Mouse (Mus musculus) hindbrain, embryonic 12.5 days (tissue): ENCODE results near the gene Krt28. TPM values are rescaled to one million over a fixed set of nuclear protein-coding genes. Genes with fewer than 3 reads are reported as not detected.

Experiments used
- ATAC-seq: fragments of 200-750 bp; cut with Nextera tagmentation; 2 replicates; pipeline ENCODE4 v1.8.0; 2017; ENCODE audit warnings: moderate TSS enrichment; ENCODE audit not compliant: low FRiP score
- H3K27ac ChIP-seq: fragments of 300-500 bp; sonication (generic); 2 replicates; pipeline ENCODE4 v1.5.1; 2016; ENCODE audit warnings: mild to moderate bottlenecking
- H3K27me3 ChIP-seq: fragments of 300-500 bp; sonication (generic); 2 replicates; pipeline ENCODE4 v1.6.1; 2016; ENCODE audit warnings: mild to moderate bottlenecking
- H3K36me3 ChIP-seq: fragments of 300-500 bp; sonication (generic); 2 replicates; pipeline ENCODE4 v1.6.1; 2016; ENCODE audit warnings: mild to moderate bottlenecking
- H3K4me1 ChIP-seq: fragments of 300-500 bp; sonication (generic); 2 replicates; pipeline ENCODE4 v1.6.1; 2016
- H3K4me2 ChIP-seq: fragments of 300-500 bp; sonication (generic); replicated peaks from 2 replicates; pipeline ENCODE4 v1.6.1; 2016; ENCODE audit warnings: mild to moderate bottlenecking
- H3K4me3 ChIP-seq: fragments of 300-500 bp; sonication (generic); 2 replicates; pipeline ENCODE4 v1.5.1; 2016; ENCODE audit warnings: mild to moderate bottlenecking
- H3K9ac ChIP-seq: fragments of 300-500 bp; sonication (generic); 2 replicates; pipeline ENCODE4 v1.6.1; 2016; ENCODE audit warnings: mild to moderate bottlenecking, moderate library complexity
- H3K9me3 ChIP-seq: fragments of 300-500 bp; sonication (generic); replicated peaks from 2 replicates; pipeline ENCODE4 v1.6.1; 2016; ENCODE audit warnings: mild to moderate bottlenecking
- WGBS: fragments of 180-500 bp; shearing (Covaris S2); methylation state at CpG from one replicate; pipeline ENCODE4 v1.1.7; 2016; 5-methylcytosine and 5-hydroxymethylcytosine counted together
- polyA plus RNA-seq: library from polyadenylated mRNA; unstranded; fragments of >200 nt; fragmentation: Nextera tagmentation; extraction: Ambion mirVana; gene quantifications from 2 replicates; pipeline ENCODE4 v1.2.1, GENCODE M21; 2016

Gene Krt28
- polyA plus RNA-seq, 1 experiment from 2014 or later: 0.21 TPM

DNA sequence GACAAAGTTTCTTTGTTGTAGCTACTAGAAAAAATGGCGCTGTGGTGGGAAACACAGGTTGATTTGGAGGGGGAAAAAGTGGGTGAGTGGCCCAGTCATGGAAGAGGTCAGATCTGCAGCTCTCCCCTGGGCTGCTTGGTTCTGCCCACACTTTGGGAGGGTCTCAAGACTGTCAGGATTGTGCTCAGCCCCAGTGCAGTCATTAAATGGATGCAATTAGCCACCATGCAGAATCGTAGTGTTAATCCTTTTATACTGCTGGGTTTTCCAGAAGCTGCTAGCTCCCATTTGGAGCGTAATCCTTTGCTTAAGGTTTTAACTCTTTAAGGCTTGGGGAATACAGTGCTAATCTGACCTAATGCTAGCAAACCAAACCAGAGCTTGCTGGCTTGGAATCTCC, 21.3 kb upstream of the Krt28 start:
- Histone ChIP-seq H3K27ac (no peak overlapping the region), H3K4me2 (no peak overlapping the region), H3K4me3 (no peak overlapping the region), H3K9me3 (no peaks in the 10 kb centered on the region), H3K36me3 (no peaks in the 10 kb centered on the region), H3K9ac (no peak overlapping the region), H3K27me3 (0 out of 2 replicates have a peak, but pooled peaks cover 4% of the 10 kb centered on the region), H3K4me1 (no peaks in the 10 kb centered on the region)
- ATAC-seq: no peak
- 68% methylated on average over 3 of the region's 3 CpGs for WGBS

DNA sequence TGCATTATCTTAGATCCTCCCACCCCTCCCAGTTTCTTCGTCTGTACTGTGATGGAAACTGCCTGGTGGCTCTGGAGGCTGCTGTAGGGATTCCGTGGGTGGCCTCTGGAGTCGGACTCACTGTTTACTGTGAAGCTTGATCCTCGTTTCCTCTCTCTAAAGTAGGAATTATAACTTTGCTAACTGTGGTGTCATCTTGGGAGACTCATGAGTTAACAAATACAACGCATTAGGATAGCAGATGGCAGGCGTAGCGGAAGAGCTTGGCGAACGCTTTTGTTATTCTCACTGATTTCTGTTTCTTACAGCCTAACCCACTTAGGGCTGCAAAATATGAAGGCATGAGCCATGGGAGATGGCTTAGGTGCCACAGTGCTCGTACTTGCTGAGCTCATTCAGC, 17.8 kb upstream of the Krt28 start:
- Histone ChIP-seq H3K4me2 (no peak overlapping the region), H3K36me3 (no peaks in the 10 kb centered on the region), H3K27ac (no peak overlapping the region), H3K27me3 (no peaks in the 10 kb centered on the region), H3K4me1 (no peaks in the 10 kb centered on the region), H3K9ac (no peak overlapping the region), H3K4me3 (no peak overlapping the region), H3K9me3 (no peaks in the 10 kb centered on the region)
- 88% methylated on average over 10 of the region's 10 CpGs for WGBS
- ATAC-seq: no peak

DNA sequence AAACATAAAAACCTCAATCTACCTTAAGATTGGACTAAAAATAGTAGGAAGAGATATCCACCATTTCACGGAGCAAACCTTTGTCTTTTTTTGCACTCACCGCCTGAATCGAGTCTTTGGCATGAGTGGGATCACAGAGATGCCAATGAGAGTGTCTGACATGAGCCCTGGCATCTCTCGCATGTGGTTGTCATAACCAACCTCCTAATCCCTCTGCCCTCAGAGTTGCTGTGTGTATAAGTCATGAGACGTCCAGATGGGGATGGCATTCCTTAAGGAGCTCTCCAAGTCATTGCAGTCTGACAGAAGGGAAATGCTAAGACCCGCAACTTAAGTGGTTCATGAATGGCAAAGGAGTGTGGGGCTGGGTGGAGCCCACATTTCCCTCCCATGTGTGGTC, 16.7 kb upstream of the Krt28 start:
- H3K4me2 ChIP-seq: no peak overlapping the region
- 79% methylated on average over 6 of the region's 6 CpGs for WGBS
- no peak for ATAC-seq
- H3K27ac ChIP-seq: no peak overlapping the region
- H3K9ac ChIP-seq: no peak overlapping the region
- H3K36me3 ChIP-seq: no peaks in the 10 kb centered on the region
- no peaks in the 10 kb centered on the region for H3K9me3 ChIP-seq
- peaks cover 8% of the 10 kb centered on the region for H3K4me1 ChIP-seq
- H3K27me3 ChIP-seq: no peaks in the 10 kb centered on the region
- H3K4me3 ChIP-seq: no peak overlapping the region

DNA sequence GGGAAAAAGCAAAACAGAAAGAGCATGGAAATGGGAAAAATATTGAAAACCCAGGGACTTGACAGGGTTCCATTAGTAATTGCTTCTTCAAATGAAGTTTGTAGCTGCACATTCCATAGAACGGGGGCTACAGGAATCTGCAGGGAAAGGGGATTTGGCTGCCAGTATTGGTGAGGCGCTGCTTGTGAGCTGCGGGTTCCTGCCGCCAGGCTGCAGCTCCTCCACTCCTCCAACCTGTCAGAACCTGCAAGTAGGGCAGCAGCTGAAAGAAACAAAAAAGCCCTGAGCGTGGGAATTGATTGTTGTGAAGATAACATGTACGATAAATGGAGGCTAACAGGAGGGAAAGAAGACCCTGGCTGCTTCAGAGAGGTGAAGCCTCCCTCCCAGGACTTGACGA, 16.2 kb upstream of the Krt28 start:
- Histone ChIP-seq H3K4me2 (no peak overlapping the region), H3K27me3 (no peaks in the 10 kb centered on the region), H3K36me3 (no peaks in the 10 kb centered on the region), H3K4me1 (peaks cover 8% of the 10 kb centered on the region), H3K9ac (no peak overlapping the region), H3K27ac (no peak overlapping the region), H3K4me3 (no peak overlapping the region), H3K9me3 (no peaks in the 10 kb centered on the region)
- no peak for ATAC-seq
- 77% methylated on average over 7 of the region's 7 CpGs for WGBS

DNA sequence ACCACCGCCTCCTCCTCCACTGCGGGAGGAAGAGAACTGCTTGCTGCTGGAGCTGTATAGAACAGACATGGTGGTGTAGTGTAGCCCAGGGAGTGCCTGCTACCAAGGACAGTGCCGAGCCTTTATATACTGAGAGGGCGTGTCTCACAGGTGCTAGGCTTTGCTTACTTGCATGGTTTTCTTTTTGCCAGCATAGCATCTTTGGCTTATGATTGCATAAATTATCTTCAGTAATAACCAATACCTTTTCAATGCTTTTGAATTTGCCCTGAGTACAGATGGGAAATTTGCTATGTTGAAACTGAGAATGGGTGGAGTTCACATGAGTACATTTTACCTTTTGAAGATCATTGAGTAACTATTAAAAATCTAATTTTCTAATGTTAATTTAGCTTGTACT, 14.6 kb upstream of the Krt28 start, which contains the start of gene Krt10:
Gene Krt10, minus strand, starts transcription at position 101 of the 400 bp plus-strand sequence.
- H3K4me2 ChIP-seq: no peak within 1 kb of the TSS
- no peak for ATAC-seq
- 90% methylated on average over 4 of the region's 4 CpGs for WGBS
- H3K36me3 ChIP-seq: no peaks in the 10 kb centered on the region
- no peaks in the 10 kb centered on the region for H3K9me3 ChIP-seq
- H3K4me3 ChIP-seq: no peak within 1 kb of the TSS
- no peak within 1 kb of the TSS for H3K9ac ChIP-seq
- H3K27ac ChIP-seq: no peak within 1 kb of the TSS
- peaks cover 8% of the 10 kb centered on the region for H3K4me1 ChIP-seq
- H3K27me3 ChIP-seq: 0 out of 2 replicates have a peak, but pooled peaks cover 3% of the 10 kb centered on the region

DNA sequence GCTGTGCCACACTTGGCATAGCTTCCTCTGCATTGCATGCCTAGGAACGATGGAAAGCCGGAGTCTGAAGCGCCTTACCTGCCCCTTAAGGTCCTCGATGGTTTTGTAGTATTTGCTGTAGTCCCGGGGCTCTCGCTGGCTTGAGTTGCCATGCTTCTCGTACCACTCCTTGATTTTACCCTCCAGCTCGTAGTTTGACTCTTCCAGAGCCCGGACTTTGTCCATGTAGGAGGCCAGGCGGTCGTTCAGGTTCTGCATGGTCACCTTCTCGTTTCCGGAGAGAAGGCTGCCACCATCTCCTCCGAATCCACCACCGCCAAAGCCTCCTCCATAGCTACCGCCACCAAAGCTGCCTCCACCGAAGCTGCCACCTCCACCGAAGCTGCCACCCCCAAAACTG, 14.0 kb upstream of the Krt28 start:
- H3K9me3 ChIP-seq: no peaks in the 10 kb centered on the region
- 92% methylated on average over 18 of the region's 18 CpGs for WGBS
- no peak overlapping the region for H3K27ac ChIP-seq
- H3K4me2 ChIP-seq: no peak overlapping the region
- H3K4me3 ChIP-seq: no peak overlapping the region
- 0 out of 2 replicates have a peak, but pooled peaks cover 5% of the 10 kb centered on the region for H3K27me3 ChIP-seq
- H3K9ac ChIP-seq: no peak overlapping the region
- peaks cover 8% of the 10 kb centered on the region for H3K4me1 ChIP-seq
- no peak for ATAC-seq
- H3K36me3 ChIP-seq: no peaks in the 10 kb centered on the region

DNA sequence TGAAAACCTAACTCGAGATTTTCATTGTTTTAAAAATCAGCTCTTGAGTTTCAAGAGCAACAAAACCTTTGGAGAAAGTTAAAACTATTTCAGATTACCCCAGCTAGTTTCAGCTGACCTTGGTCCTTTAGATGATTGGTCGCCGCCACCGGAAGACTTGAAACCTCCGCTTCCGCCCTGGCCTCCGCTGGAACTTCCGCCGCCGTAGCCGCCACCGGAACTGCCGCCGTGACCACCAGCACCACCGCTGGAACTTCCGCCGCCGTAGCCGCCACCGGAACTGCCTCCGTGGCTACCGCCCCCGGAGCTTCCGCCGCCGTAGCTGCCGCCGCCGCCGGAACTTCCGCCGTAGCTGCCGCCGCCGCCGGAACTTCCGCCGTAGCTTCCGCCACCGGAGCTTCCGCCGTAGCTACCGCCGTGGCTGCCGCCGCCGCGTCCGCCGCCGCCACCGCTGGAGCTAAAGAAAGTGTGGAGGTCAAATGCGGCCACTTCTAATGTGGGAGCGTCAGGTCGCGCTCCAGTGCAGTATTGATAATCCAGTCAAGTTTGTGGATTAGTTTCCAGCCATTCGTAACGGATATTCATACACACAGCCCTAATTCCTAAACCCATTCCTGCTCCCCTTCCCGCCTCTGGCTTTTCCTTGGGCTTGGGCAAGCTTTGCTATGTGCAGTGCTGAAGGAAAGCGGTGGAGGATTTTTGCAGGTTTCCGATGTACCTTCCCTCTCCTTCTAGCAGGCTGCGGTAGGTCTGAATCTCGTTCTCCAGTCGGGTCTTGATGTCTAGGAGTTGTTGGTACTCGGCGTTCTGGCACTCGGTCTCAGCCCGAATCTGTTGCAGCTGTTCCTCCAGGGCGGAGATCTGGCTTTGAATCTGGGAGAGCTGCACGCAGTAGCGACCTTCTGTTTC, 11.4 kb upstream of the Krt28 start:
- peak; percentile 73 for ATAC-seq
- H3K36me3 ChIP-seq: no peaks in the 10 kb centered on the region
- WGBS: 2% methylated on average over 71 of the region's 71 CpGs

DNA sequence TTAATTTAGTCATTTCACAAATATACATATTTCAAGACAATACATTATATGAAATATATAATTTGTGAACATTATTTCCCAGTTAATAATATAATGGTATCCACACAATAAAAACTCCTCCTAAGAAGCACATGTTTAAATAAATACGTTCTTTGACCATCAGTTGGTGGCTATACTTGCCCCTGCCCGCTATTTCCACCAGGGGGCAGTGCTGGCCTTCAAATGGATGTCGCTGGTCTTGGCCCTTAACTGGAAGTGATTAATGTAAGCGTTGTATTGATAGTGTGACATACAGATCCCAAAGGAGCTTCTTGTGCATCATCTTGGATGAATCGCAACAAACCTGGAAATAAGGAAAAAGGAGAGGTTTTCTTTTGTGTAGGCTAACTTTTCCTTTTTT, 4.9 kb upstream of the Krt28 start:
- Histone ChIP-seq H3K36me3 (no peaks in the 10 kb centered on the region), H3K27ac (no peak overlapping the region), H3K27me3 (peaks cover 20% of the 10 kb centered on the region), H3K9me3 (no peaks in the 10 kb centered on the region), H3K4me3 (no peak overlapping the region), H3K4me1 (no peaks in the 10 kb centered on the region), H3K9ac (no peak overlapping the region), H3K4me2 (no peak overlapping the region)
- WGBS: 20% methylated on average over 5 of the region's 5 CpGs
- ATAC-seq: no peak

More for the DNA sequence above, 11.4 kb upstream of the Krt28 start:
- Histone ChIP-seq H3K4me3 (peak overlapping the region; percentile 58), H3K4me2 (peak overlapping the region; percentile 66), H3K4me1 (peaks cover 8% of the 10 kb centered on the region), H3K9me3 (no peaks in the 10 kb centered on the region), H3K27me3 (peaks cover 20% of the 10 kb centered on the region), H3K27ac (peak overlapping the region; percentile 96), H3K9ac (peak overlapping the region; percentile 68)

DNA sequence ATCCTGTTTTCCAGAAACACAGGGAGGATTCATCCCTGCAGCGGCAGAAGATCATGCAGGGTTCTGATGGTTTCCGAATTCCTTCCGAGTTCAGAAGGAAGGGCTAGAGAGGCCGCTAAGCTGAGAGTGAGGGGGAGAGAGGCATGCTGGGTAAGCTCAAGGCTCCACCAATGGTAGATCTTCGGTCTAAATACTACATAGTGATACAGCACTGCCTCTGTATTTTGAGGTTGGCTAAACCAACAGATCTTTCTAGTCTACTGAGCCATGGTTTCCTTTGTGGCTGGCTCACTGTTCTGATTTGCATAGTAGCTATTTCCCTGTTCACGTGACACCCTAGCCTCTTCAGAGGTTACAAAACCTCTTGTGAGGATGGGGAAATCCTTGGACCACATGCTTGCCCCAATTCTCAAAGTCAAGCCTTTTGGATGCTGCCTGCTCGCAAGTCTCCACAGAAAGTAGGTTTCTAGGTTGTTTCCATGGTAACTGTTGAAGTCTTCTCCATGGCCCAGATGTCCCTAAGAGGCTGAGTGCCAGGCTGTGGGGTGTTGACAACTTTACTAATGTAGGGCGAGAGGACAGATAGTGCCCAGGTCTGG, 4.8 kb downstream of the Krt28 start:
- WGBS: 87% methylated on average over 8 of the region's 8 CpGs
- H3K9ac ChIP-seq: no peak overlapping the region
- H3K4me2 ChIP-seq: no peak overlapping the region
- no peak for ATAC-seq
- H3K4me1 ChIP-seq: no peaks in the 10 kb centered on the region
- no peaks in the 10 kb centered on the region for H3K36me3 ChIP-seq
- H3K9me3 ChIP-seq: no peaks in the 10 kb centered on the region
- H3K27ac ChIP-seq: no peak overlapping the region
- no peak overlapping the region for H3K4me3 ChIP-seq
- H3K27me3 ChIP-seq: no peaks in the 10 kb centered on the region

DNA sequence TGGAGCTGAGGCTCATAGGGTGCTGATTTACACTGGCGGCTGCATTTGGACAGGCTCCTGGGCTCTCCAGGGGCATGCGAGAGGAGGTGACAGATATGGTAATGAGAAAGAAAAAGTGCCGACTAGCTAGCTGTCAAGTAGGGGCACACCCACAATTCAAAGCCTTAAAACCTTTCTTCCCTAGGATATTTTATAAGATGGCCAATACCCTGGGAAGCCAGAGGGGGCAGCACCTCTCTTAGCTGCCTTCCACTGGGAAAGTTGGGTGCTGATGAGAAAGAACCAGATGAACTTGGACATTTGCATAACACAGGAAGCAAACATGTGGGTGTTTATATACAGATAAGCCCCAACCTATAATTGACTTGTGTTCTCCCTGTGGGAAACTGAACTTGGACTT, 5.5 kb downstream of the Krt28 start:
- 14% methylated on average over 3 of the region's 3 CpGs for WGBS
- no peaks in the 10 kb centered on the region for H3K4me1 ChIP-seq
- no peak overlapping the region for H3K9ac ChIP-seq
- H3K4me3 ChIP-seq: no peak overlapping the region
- H3K27me3 ChIP-seq: no peaks in the 10 kb centered on the region
- no peaks in the 10 kb centered on the region for H3K9me3 ChIP-seq
- no peak for ATAC-seq
- no peaks in the 10 kb centered on the region for H3K36me3 ChIP-seq
- H3K4me2 ChIP-seq: no peak overlapping the region
- no peak overlapping the region for H3K27ac ChIP-seq

DNA sequence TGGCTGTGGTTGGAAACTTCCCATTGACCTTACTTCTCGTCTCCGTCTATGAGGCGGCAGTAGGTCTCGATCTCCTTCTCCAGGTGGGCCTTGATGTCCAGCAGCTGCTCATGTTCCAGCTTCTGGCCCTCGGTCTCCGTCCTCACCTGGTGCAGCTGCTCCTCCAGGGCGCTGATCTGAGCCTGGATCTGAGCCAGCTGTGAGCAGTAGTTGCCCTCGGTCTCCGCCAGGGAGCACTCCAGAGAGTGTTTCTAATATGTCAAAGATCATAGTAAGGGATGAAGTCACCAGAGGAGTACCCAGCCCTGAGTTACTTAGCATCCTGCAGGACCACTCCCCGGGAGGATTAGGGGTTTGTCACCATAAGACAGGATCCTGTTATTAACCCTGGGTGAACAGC, 7.9 kb downstream of the Krt28 start:
- Histone ChIP-seq H3K27me3 (no peaks in the 10 kb centered on the region), H3K9ac (no peak overlapping the region), H3K36me3 (no peaks in the 10 kb centered on the region), H3K4me1 (no peaks in the 10 kb centered on the region), H3K4me3 (no peak overlapping the region), H3K9me3 (no peaks in the 10 kb centered on the region), H3K4me2 (no peak overlapping the region), H3K27ac (no peak overlapping the region)
- no peak for ATAC-seq
- WGBS: 48% methylated on average over 10 of the region's 10 CpGs

DNA sequence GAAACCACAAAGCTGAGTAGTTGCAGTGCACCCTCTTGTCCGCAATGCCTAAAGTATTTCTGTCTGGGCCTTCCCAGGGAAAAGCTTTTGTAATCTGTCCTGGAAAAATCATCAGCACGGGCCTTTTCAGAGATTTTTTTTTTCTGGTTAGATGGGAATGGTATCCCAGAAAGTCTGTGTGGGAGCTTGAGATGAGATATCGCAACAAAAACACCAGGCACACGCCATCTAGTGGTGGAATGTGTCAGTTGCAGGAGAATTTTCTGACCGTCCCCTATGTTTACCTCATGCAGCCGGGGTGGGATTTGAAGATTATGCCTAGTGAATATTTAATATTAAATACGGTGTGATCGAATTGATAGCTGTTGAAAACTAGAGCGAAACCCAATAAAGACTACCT, 10.3 kb downstream of the Krt28 start:
- 25% methylated on average over 9 of the region's 9 CpGs for WGBS
- Histone ChIP-seq H3K9ac (no peak overlapping the region), H3K36me3 (no peaks in the 10 kb centered on the region), H3K9me3 (no peaks in the 10 kb centered on the region), H3K27ac (no peak overlapping the region), H3K27me3 (no peaks in the 10 kb centered on the region), H3K4me3 (no peak overlapping the region), H3K4me1 (no peaks in the 10 kb centered on the region), H3K4me2 (no peak overlapping the region)
- no peak for ATAC-seq

DNA sequence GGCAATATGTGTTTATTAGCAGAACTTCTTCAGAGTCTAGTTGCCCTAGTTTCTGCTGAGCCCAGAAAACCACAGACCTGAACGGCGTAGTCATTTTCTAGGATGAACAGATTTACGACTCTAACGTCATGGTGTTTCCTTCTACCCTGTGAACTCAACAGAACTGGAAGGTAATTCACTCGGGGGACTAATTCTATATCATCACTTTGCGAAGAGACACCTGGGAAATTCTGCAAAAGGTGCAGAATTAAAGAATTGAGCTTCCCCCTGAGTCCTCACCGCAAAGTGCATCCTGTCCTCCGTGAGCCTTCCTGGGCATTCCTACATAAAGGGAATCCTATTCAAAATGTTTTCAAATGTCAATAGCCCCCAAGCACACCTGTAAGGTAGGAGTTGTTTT, 13.3 kb downstream of the Krt28 start:
- ATAC-seq: no peak
- H3K4me2 ChIP-seq: no peak overlapping the region
- H3K4me1 ChIP-seq: no peaks in the 10 kb centered on the region
- H3K4me3 ChIP-seq: no peak overlapping the region
- H3K27ac ChIP-seq: no peak overlapping the region
- no peak overlapping the region for H3K9ac ChIP-seq
- WGBS: 93% methylated on average over 8 of the region's 8 CpGs
- no peaks in the 10 kb centered on the region for H3K36me3 ChIP-seq
- H3K27me3 ChIP-seq: no peaks in the 10 kb centered on the region
- no peaks in the 10 kb centered on the region for H3K9me3 ChIP-seq
